Mouse (Mus musculus) adrenal gland, adult (tissue): Measurements from ENCODE around the gene Tppp2.
A peak's percentile ranks its signal among the peaks of the same experiment; 100 is the strongest.

Experiments used
- DNase-seq, 2 experiments: peaks; one replicate each; pipeline ENCODE4 v3.0.0; 2022 to 2023; ENCODE audit warnings: low spot score in 1 of 2; ENCODE audit not compliant: inconsistent age in 2 of 2

Tppp2 gene

GRCm38 (mm10) chr14:51941577-51941976 lies 23.4 kb downstream of the Tppp2 start:
- peak in 1 of 2 experiments; percentile 45 for DNase-seq

DNA sequence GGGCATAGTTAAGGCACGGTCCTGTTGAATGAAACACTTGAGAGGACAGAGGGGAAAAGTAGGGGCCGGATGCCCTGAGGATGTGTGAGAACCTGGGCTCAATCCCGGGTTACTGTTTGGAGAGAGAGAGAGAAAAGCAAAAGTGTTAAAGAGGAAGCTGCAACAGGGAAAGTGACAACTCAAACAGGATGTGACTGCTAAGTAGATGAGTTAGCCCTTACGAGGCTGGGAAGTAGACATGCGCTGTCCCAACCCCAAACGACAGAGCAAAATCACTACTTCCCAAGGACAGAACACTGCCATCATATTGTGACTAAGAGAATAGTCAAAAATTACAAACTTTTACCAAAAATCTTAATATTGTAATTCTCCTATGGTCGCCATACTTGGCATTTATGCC lies 24.0 kb downstream of the Tppp2 start:
- no peak for DNase-seq

- DNase-seq, result no peak
These were observed 25.1 kb downstream of the Tppp2 start for GRCm38 (mm10) chr14:51943336-51943735.

GRCm38 (mm10) chr14:51960316-51960715 lies 42.1 kb downstream of the Tppp2 start:
- DNase-seq, result no peak

DNA sequence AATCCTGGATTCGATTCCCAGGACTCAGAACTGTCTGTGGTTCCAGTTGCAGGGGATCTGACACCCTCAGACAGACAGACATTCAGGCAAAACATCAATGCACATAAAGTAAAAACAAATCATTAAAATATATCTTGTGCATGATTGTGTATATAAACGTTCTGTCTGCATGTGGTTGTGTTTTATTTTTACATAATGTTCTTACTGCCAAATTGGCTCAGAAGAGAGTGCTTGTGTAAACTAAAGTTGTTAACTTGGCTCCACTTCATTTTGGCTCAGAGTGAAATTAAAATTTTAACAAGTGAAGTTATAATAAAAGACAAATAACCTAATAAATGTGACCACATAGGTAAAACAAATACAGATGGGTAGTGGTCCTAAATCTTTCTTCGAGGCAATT lies 49.2 kb downstream of the Tppp2 start:
- DNase-seq, result no peak
